Mouse (Mus musculus) erythroblast, embryonic 14.5 days (primary cell): ENCODE data around the gene Hagh.

Source experiments
- GATA1 ChIP-seq: IDR thresholded peaks from 2 replicates; pipeline ENCODE4 v1.6.1; 2012; ENCODE audit warnings: low read length, inconsistent platforms, mixed read lengths
- TAL1 ChIP-seq: IDR thresholded peaks from 3 replicates; pipeline ENCODE4 v1.6.1; 2012; ENCODE audit warnings: low read length, inconsistent platforms, mixed read lengths

DNA sequence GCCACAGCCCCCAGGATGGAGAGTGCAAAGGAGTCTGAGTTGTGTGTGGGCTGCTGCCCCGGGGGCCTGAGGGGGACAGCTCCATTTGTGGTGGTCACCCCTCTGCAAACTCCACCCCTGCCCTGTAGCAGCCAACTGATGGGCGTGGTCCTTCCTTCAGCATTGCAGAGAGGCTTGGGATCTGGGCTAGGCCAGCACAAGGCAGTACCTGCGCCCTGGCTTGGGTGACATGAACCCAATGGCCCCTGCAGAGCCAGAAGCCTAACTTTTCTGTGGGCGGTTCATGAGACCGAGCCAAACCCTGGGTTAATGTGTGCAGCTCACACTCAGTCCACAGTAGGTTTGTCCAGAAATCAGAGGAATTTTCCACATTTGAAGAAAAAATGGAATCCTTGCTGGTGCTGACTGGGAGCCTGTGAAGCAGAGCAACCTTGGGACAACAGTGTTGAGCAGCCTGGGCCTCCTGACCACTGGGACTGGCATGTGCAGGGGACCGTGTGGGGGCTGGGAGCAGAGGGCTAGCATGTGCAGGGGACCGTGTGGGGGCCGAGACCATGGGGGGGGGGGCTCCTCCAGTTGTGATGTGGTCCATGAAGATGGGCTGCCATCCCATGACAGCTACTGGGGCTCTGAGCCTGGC, 18.0 kb downstream of the Hagh start:
- no peak for TF ChIP-seq GATA1
- TF ChIP-seq TAL1, result no peak
